Mouse (Mus musculus): ENCODE measurements at regions not wholly inside any gene's neighbourhood (a gene's known extent, or its start where the extent isn't known, plus 50 kb on each side); places are given as distances from the start of the nearest gene placed in this dataset.

- TF ChIP-seq CHD2 (IDR thresholded peaks at IDR 0.05; ENCODE audit: low read depth, low read length) (no peak), ZNF384 (IDR thresholded peaks at IDR 0.05; ENCODE audit: low read depth, low read length) (0 out of 2 replicates have a peak, but pooled peaks have one; percentile 36)
These were observed 365.7 kb downstream of the Jrkl start for GRCm38 (mm10) chr9:12879753-12880490.
